In the genomic region with DNA sequence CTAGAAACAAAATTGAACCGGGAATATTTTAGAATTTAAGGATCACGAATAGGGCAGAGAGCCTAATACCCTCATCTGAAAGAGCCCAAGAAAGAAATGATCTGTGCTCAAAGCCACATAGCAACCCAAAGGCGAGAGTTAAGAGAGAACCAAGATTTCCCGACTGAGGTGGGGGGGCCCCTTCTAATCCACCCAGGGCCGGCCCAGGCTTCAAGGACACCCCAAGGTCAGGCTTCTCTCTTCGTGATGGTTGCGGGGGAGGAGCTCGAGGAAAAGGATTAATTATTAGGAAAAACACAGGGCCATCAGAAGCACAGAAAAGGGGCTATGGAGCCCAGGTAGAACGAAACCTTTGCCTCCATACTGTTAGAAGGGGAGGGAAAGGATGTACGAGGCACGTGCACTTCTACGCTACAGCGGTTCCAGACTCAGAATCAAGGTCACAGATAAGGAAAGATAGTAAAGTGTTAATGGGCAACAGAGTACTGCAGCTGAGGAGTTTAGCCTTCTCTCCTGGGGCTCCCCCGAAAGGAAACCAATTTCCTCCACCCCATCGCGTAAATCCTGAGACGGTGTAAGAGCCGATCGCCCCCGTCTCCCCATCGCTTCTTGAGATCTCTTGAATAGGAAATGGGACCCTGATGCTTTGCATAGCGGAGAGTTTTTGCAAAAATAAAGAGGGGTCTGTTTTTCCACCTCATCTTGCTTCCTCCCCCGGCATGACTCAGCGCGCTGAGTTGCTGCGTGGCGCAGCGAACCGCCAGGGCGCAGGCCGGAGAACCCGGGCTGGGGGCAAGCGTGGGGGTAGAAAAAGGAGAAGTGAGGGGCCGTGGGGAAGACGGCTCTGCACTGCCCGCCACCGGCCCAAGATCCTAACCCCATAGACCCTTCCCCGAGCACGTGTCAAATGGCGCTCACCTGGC, we compare ENCODE assay signal across 8 mouse cellular contexts. TPM values are rescaled to one million over a fixed set of nuclear protein-coding genes. Genes with fewer than 3 reads are reported as not detected.
DNase-seq lines count a peak whose midpoint lies in the region; ATAC-seq and TF ChIP-seq lines count a peak whose summit lies in the region.

No protein-coding gene starts in this region.

- no peak for TF ChIP-seq CTCF in C2C12 (IDR thresholded peaks at IDR 0.05; ENCODE audit: control insufficient read depth, insufficient read depth, insufficient read length)
- TF ChIP-seq CTCF in midbrain, postnatal 0 days (IDR thresholded peaks at IDR 0.05), result no peak

- peaks cover 31% of the 10 kb centered on the region for H3K36me3 ChIP-seq in C2C12 (ENCODE audit: control insufficient read depth, insufficient read depth)
- peaks cover 27% of the 10 kb centered on the region for H3K36me3 ChIP-seq in heart, embryonic 15.5 days
- H3K36me3 ChIP-seq in midbrain, postnatal 0 days (ENCODE audit: insufficient read depth, low read length), result peaks cover 16% of the 10 kb centered on the region; the same call in 1 of the 2 replicates

- H3K79me3 ChIP-seq in C2C12 (ENCODE audit: low read depth), result peaks cover 31% of the 10 kb centered on the region

- H3K79me2 ChIP-seq in C2C12 (ENCODE audit: control insufficient read depth, insufficient read depth), result peaks cover 40% of the 10 kb centered on the region

- H3K27ac ChIP-seq in heart, embryonic 15.5 days, result peak overlapping the region; percentile 99
- peak overlapping the region; percentile 81 for H3K27ac ChIP-seq in midbrain, postnatal 0 days (ENCODE audit: low read depth, low read length)

- H3K4me1 ChIP-seq in heart, embryonic 15.5 days (replicated peaks), result peaks cover 54% of the 10 kb centered on the region
- peaks cover 12% of the 10 kb centered on the region for H3K4me1 ChIP-seq in midbrain, postnatal 0 days (ENCODE audit: insufficient read depth, low read length)

- no peaks in the 10 kb centered on the region for H3K9me3 ChIP-seq in heart, embryonic 15.5 days (replicated peaks)
- H3K9me3 ChIP-seq in midbrain, postnatal 0 days (ENCODE audit: low read length), result no peaks in the 10 kb centered on the region

- ATAC-seq in heart, embryonic 15.5 days (replicated peaks; ENCODE audit: insufficient number of reproducible peaks, insufficient read depth, low FRiP score, low read depth), result no peak
- no peak for ATAC-seq in midbrain, postnatal 0 days (ENCODE audit: low FRiP score)

- peak overlapping the region; percentile 83 for H3K4me2 ChIP-seq in heart, embryonic 15.5 days
- H3K4me2 ChIP-seq in midbrain, postnatal 0 days (ENCODE audit: low read depth, low read length, poor library complexity, severe bottlenecking), result peak overlapping the region; percentile 87

- under 1% methylated on average over 40 of the region's 40 CpGs for WGBS in heart, embryonic 15.5 days
- WGBS in midbrain, postnatal 0 days, result under 1% methylated on average over 39 of the region's 40 CpGs

- H3K27me3 ChIP-seq in C2C12 (ENCODE audit: control insufficient read depth, insufficient read depth, insufficient read length), result no peaks in the 10 kb centered on the region
- H3K27me3 ChIP-seq in heart, embryonic 15.5 days, result no peaks in the 10 kb centered on the region
- no peaks in the 10 kb centered on the region for H3K27me3 ChIP-seq in midbrain, postnatal 0 days (ENCODE audit: insufficient read depth, low read length)

- peak overlapping the region; percentile 95 for H3K9ac ChIP-seq in heart, embryonic 15.5 days
- H3K9ac ChIP-seq in midbrain, postnatal 0 days (replicated peaks; ENCODE audit: low read length, poor library complexity, severe bottlenecking), result peak overlapping the region; percentile 81

- peak; percentile 82 for DNase-seq in adrenal gland, adult 2 months
- no peak for DNase-seq in adrenal gland, postnatal 4 days (ENCODE audit: low spot score in 2 of 2)
- DNase-seq in cerebellum, postnatal 14 days, result peak; percentile 53 to 70
- DNase-seq in kidney, postnatal 25 days, result peak; percentile 68 to 72
- no peak for DNase-seq in midbrain, postnatal 0 days (ENCODE audit: low spot score)
- no peak for DNase-seq in right cerebral cortex, postnatal 4 days

- H3ac ChIP-seq in C2C12 (ENCODE audit: control insufficient read depth, insufficient read length, low read depth), result peak overlapping the region; percentile 95

- H3K4me3 ChIP-seq in C2C12 (ENCODE audit: insufficient read depth, poor library complexity, severe bottlenecking), result peak overlapping the region; percentile 74
- peak overlapping the region; percentile 88 for H3K4me3 ChIP-seq in heart, embryonic 15.5 days
- H3K4me3 ChIP-seq in midbrain, postnatal 0 days (ENCODE audit: low read depth, low read length), result peak overlapping the region; percentile 82

TF ChIP-seq in C2C12, 6 proteins besides CTCF, POLR2A, EP300 and RAD21:
- no peak for TF ChIP-seq FOSL1 (IDR thresholded peaks at IDR 0.05; ENCODE audit: insufficient read depth, low read length, poor library complexity, severe bottlenecking)
- no peak for TF ChIP-seq MYOD1 (IDR thresholded peaks at IDR 0.05; ENCODE audit: control insufficient read depth, insufficient read length, low read depth)
- no peak for TF ChIP-seq CEBPB (IDR thresholded peaks at IDR 0.05; ENCODE audit: low read depth)
- TF ChIP-seq MYOG (IDR thresholded peaks at IDR 0.05; ENCODE audit: control insufficient read depth, extremely low read depth, insufficient read length), result no peak
- TF ChIP-seq USF1 (IDR thresholded peaks at IDR 0.05; ENCODE audit: low read depth), result no peak
- TF ChIP-seq MAX (IDR thresholded peaks at IDR 0.05), result no peak

RNA-seq across cellular contexts. Expression of a gene that starts 0.9 kb away (rescaled TPM):
- total RNA-seq in adrenal gland, adult 2 months (2021), result 10 to 100 TPM; 16.4 to 21.0 TPM
- polyA plus RNA-seq in adrenal gland, adult 2 months (2012; rRNA removed), result 27.8 and 40.9 TPM in 2 replicates
- 10 to 100 TPM; 16.7 to 18.0 TPM for total RNA-seq in adrenal gland, postnatal 4 days (2021)
- polyA plus RNA-seq in C2C12 (2012; fragmentation: generic; extraction: Trizol), result 0.08 TPM
- polyA plus RNA-seq in heart, embryonic 15.5 days (2015; fragmentation: Nextera tagmentation; extraction: Ambion mirVana), result 0.69 and 1.3 TPM in 2 replicates
- total RNA-seq in midbrain, postnatal 0 days (2014; rRNA removed), result 52.5 and 60.2 TPM in 2 replicates
- polyA plus RNA-seq in midbrain, postnatal 0 days (2015; fragmentation: Nextera tagmentation; extraction: Ambion mirVana), result 56.3 and 57.1 TPM in 2 replicates

RNA-seq across cellular contexts. Expression of a gene that starts 6.1 kb away (rescaled TPM):
- 10 to 100 TPM; 77.4 to 86.0 TPM for total RNA-seq in adrenal gland, adult 2 months (2021)
- polyA plus RNA-seq in adrenal gland, adult 2 months (2012; rRNA removed), result 89.8 and 92.4 TPM in 2 replicates
- 100 to 1,000 TPM; 134 to 142 TPM for total RNA-seq in adrenal gland, postnatal 4 days (2021)
- polyA plus RNA-seq in C2C12 (2012; fragmentation: generic; extraction: Trizol), result 189 TPM
- polyA plus RNA-seq in heart, embryonic 15.5 days (2015; fragmentation: Nextera tagmentation; extraction: Ambion mirVana), result 120 and 149 TPM in 2 replicates
- 107 and 137 TPM in 2 replicates for total RNA-seq in midbrain, postnatal 0 days (2014; rRNA removed)
- 127 and 135 TPM in 2 replicates for polyA plus RNA-seq in midbrain, postnatal 0 days (2015; fragmentation: Nextera tagmentation; extraction: Ambion mirVana)

RNA-seq across cellular contexts. Expression of a gene that starts 17.1 kb away (rescaled TPM):
- total RNA-seq in adrenal gland, adult 2 months (2021), result under 1 TPM; 0.31 to 0.75 TPM
- polyA plus RNA-seq in adrenal gland, adult 2 months (2012; rRNA removed), result 3.4 and 3.7 TPM in 2 replicates
- total RNA-seq in adrenal gland, postnatal 4 days (2021), result under 1 TPM; 0.65 to 0.90 TPM
- polyA plus RNA-seq in C2C12 (2012; fragmentation: generic; extraction: Trizol), result 0.01 TPM
- 0.34 and 0.41 TPM in 2 replicates for polyA plus RNA-seq in heart, embryonic 15.5 days (2015; fragmentation: Nextera tagmentation; extraction: Ambion mirVana)
- 0.16 and 1.1 TPM in 2 replicates for total RNA-seq in midbrain, postnatal 0 days (2014; rRNA removed)
- polyA plus RNA-seq in midbrain, postnatal 0 days (2015; fragmentation: Nextera tagmentation; extraction: Ambion mirVana), result 0.21 and 0.38 TPM in 2 replicates

RNA-seq across cellular contexts. Expression of a gene that starts 21.6 kb away (rescaled TPM):
- total RNA-seq in adrenal gland, adult 2 months (2021), result 100 to 1,000 TPM in 1 of 2 experiments, 10 to 100 TPM in 1; 92.8 to 136 TPM
- 970 and 1,207 TPM in 2 replicates for polyA plus RNA-seq in adrenal gland, adult 2 months (2012; rRNA removed)
- 100 to 1,000 TPM; 112 to 122 TPM for total RNA-seq in adrenal gland, postnatal 4 days (2021)
- 16.6 TPM for polyA plus RNA-seq in C2C12 (2012; fragmentation: generic; extraction: Trizol)
- polyA plus RNA-seq in heart, embryonic 15.5 days (2015; fragmentation: Nextera tagmentation; extraction: Ambion mirVana), result 78.1 and 90.5 TPM in 2 replicates
- 196 and 209 TPM in 2 replicates for total RNA-seq in midbrain, postnatal 0 days (2014; rRNA removed)
- 219 and 235 TPM in 2 replicates for polyA plus RNA-seq in midbrain, postnatal 0 days (2015; fragmentation: Nextera tagmentation; extraction: Ambion mirVana)

RNA-seq across cellular contexts. Expression of a gene that starts 32.3 kb away (rescaled TPM):
- 1 to 10 TPM; 2.4 TPM for total RNA-seq in adrenal gland, adult 2 months (2021)
- polyA plus RNA-seq in adrenal gland, adult 2 months (2012; rRNA removed), result 10.2 and 10.3 TPM in 2 replicates
- total RNA-seq in adrenal gland, postnatal 4 days (2021), result 1 to 10 TPM; 9.3 to 9.5 TPM
- 1.7 TPM for polyA plus RNA-seq in C2C12 (2012; fragmentation: generic; extraction: Trizol)
- 1.2 and 1.3 TPM in 2 replicates for polyA plus RNA-seq in heart, embryonic 15.5 days (2015; fragmentation: Nextera tagmentation; extraction: Ambion mirVana)
- 0.66 TPM in 1 of 2 replicates, not detected in the other for total RNA-seq in midbrain, postnatal 0 days (2014; rRNA removed)
- polyA plus RNA-seq in midbrain, postnatal 0 days (2015; fragmentation: Nextera tagmentation; extraction: Ambion mirVana), result 1.3 TPM in 2 replicates

Comparison
In these comparisons a context has a peak if more than half of its experiments do, and no peak if none do; other contexts are left out.
1. DNase-seq: peak in adrenal gland, adult 2 months (single experiment), cerebellum, postnatal 14 days (2 of 2) and kidney, postnatal 25 days (2 of 2); none in adrenal gland, postnatal 4 days (0 of 2), midbrain, postnatal 0 days (single experiment) and right cerebral cortex, postnatal 4 days (single experiment).
2. RNA of a gene that starts 0.9 kb away (polyA plus RNA-seq): 56.3 to 57.1 TPM in midbrain, postnatal 0 days and 27.8 to 40.9 TPM in adrenal gland, adult 2 months; 0.69 to 1.3 TPM in heart, embryonic 15.5 days and 0.08 TPM in C2C12 (single experiment); every median in the first group is over 10 times any median in the second.
3. Peak in every context shown above with its lines, with median percentiles within 50 percentile points of each other: H3K4me3 ChIP-seq.